Mouse (Mus musculus) CH12.LX (cell line): Measurements from ENCODE around the gene Hist1h2bk.

Experiments used
- CTCF ChIP-seq, 2 experiments: IDR thresholded peaks in 1 of 2; conservative IDR thresholded peaks in 1 of 2; 2 replicates each; pipeline ENCODE4 v1.5.1; 2011 to 2012; ENCODE audit warnings: low read depth in 2 of 2, low read length in 2 of 2, improper control_type of control experiment in 1 of 2, inconsistent platforms in 1 of 2, mild to moderate bottlenecking in 1 of 2, moderate library complexity in 1 of 2
- JUND ChIP-seq: conservative IDR thresholded peaks from 2 replicates; pipeline ENCODE4 v1.6.1; 2011; ENCODE audit warnings: low read depth, low read length, improper control_type of control experiment
- POLR2A ChIP-seq: IDR thresholded peaks from 2 replicates; pipeline ENCODE4 v1.6.1; 2011; ENCODE audit warnings: low read depth, mild to moderate bottlenecking, improper control_type of control experiment, low read length

DNA sequence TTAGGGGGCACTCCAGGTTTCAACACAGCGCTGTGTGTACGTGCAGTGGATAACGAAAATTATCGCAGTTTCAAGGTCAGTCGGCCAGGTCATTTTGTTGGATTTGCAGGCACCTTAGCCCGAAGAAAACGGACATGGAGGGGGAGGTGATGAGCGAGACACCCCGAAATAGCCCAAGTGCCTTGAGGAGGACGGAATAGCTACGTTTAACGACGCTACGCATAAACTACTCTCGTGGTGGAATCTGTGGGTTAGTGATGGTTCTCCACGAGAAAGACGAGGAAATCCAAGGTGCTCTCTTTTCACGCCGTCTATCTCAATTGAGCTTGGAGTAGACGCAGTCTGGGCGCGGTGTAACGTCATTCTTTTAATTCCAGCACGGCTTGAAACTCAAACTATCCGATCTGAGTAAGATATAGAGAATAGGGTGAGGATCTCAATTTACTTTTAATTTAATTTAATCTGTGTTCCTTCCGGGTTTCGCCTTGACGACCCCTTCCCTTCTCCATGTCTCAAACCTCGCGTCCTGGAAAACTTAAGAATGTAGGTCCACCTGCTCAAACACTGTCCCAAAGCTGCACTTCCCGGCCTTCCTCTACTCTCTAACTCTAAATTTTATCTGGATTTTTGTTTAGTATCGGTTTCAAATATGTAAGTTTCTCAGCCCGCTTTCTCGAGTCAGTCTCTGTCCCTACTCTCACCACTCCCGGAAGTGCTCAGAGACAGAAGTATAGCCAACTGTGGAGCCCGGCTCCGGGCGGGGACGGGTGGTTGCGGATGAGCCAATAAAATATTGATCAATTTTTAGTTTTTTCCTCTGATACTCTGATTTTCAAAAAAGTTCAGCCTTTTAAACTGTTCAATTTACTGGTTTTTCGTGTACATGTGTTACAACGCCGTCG, 15.5 kb upstream of the Hist1h2bk start:
- TF ChIP-seq POLR2A (no peak), CTCF (conservative IDR thresholded peaks at IDR 0.05 in 1 of 2, IDR thresholded peaks at IDR 0.05 in 1 of 2; ENCODE audit: low read depth in 2 of 2, low read length in 2 of 2) (no peak), JUND (no peak)
